In genomic region chr7:127770039-127770905, GRCm38 (mm10) we compare ENCODE assay signal across 8 mouse cellular contexts. TPM values are rescaled to one million over a fixed set of nuclear protein-coding genes. Genes with fewer than 3 reads are reported as not detected.
DNase-seq lines count a peak whose midpoint lies in the region; ATAC-seq lines count a peak whose summit lies in the region.

No protein-coding gene starts in this region.

- peak overlapping the region; percentile 81 for H3K4me3 ChIP-seq in lung, embryonic 16.5 days (ENCODE audit: low read length)
- H3K4me3 ChIP-seq in brown adipose tissue, adult 24 weeks (ENCODE audit: insufficient read depth, low read depth, low read length): peak overlapping the region; percentile 85
- peak overlapping the region; percentile 69 for H3K4me3 ChIP-seq in heart, embryonic 16.5 days (ENCODE audit: low read length)
- H3K4me3 ChIP-seq in liver, embryonic 16.5 days (ENCODE audit: low read depth, low read length): peak overlapping the region; percentile 72

- peak; percentile 21; the same call in 1 of the 2 replicates for ATAC-seq in lung, embryonic 16.5 days (ENCODE audit: low read depth)
- peak; percentile 16; the same call in 1 of the 2 replicates for ATAC-seq in heart, embryonic 16.5 days (replicated peaks; ENCODE audit: extremely low read depth, insufficient read depth, low FRiP score)
- ATAC-seq in liver, embryonic 16.5 days (ENCODE audit: low read depth): no peak

- H3K4me1 ChIP-seq in lung, embryonic 16.5 days (replicated peaks; ENCODE audit: control insufficient read depth, insufficient read depth, low read length): peaks cover 13% of the 10 kb centered on the region
- H3K4me1 ChIP-seq in brown adipose tissue, adult 24 weeks (ENCODE audit: control insufficient read depth, insufficient read depth, insufficient read length, low read length): peaks cover 10% of the 10 kb centered on the region
- H3K4me1 ChIP-seq in heart, embryonic 16.5 days (ENCODE audit: control insufficient read depth, insufficient read depth, low read length): peaks cover 6% of the 10 kb centered on the region; the same call in 1 of the 2 replicates
- peaks cover 73% of the 10 kb centered on the region for H3K4me1 ChIP-seq in liver, embryonic 16.5 days (ENCODE audit: control insufficient read depth, low read depth, low read length)

- no peaks in the 10 kb centered on the region for H3K9me3 ChIP-seq in lung, embryonic 16.5 days (ENCODE audit: control insufficient read depth, low read length)
- H3K9me3 ChIP-seq in heart, embryonic 16.5 days (replicated peaks; ENCODE audit: control insufficient read depth, low read length): no peaks in the 10 kb centered on the region
- H3K9me3 ChIP-seq in liver, embryonic 16.5 days (replicated peaks; ENCODE audit: control insufficient read depth, low read length): no peaks in the 10 kb centered on the region

- under 1% methylated on average over 27 of the region's 27 CpGs for WGBS in lung, embryonic 16.5 days
- WGBS in heart, embryonic 16.5 days: under 1% methylated on average over 27 of the region's 27 CpGs
- WGBS in liver, embryonic 16.5 days (ENCODE audit: insufficient replicate concordance): under 1% methylated on average over 27 of the region's 27 CpGs

- peak overlapping the region; percentile 92 for H3K9ac ChIP-seq in lung, embryonic 16.5 days (ENCODE audit: low read length)
- peak overlapping the region; percentile 85 for H3K9ac ChIP-seq in heart, embryonic 16.5 days (ENCODE audit: low read length)
- H3K9ac ChIP-seq in liver, embryonic 16.5 days (ENCODE audit: low read depth, low read length): peak overlapping the region; percentile 85

- peaks cover 14% of the 10 kb centered on the region for H3K36me3 ChIP-seq in lung, embryonic 16.5 days (ENCODE audit: control insufficient read depth, insufficient read depth, low read length)
- peaks cover 9% of the 10 kb centered on the region for H3K36me3 ChIP-seq in heart, embryonic 16.5 days (ENCODE audit: control insufficient read depth, insufficient read depth)
- H3K36me3 ChIP-seq in liver, embryonic 16.5 days (ENCODE audit: control insufficient read depth, insufficient read depth): no peaks in the 10 kb centered on the region

- peak overlapping the region; percentile 96 for H3K4me2 ChIP-seq in lung, embryonic 16.5 days (ENCODE audit: low read depth, low read length)
- peak overlapping the region; percentile 85 for H3K4me2 ChIP-seq in heart, embryonic 16.5 days (ENCODE audit: low read depth, low read length)
- peak overlapping the region; percentile 92 for H3K4me2 ChIP-seq in liver, embryonic 16.5 days (ENCODE audit: low read depth, low read length)

- H3K27me3 ChIP-seq in lung, embryonic 16.5 days (ENCODE audit: control insufficient read depth, insufficient read depth, low read depth, low read length): no peaks in the 10 kb centered on the region
- H3K27me3 ChIP-seq in heart, embryonic 16.5 days (ENCODE audit: control insufficient read depth, insufficient read depth, low read length): no peaks in the 10 kb centered on the region
- no peaks in the 10 kb centered on the region for H3K27me3 ChIP-seq in liver, embryonic 16.5 days (ENCODE audit: control insufficient read depth, insufficient read depth, low read depth, low read length)

- H3K27ac ChIP-seq in lung, embryonic 16.5 days (ENCODE audit: low read length): peak overlapping the region; percentile 97
- peak overlapping the region; percentile 92 for H3K27ac ChIP-seq in brown adipose tissue, adult 24 weeks (replicated peaks; ENCODE audit: low read depth, low read length)
- H3K27ac ChIP-seq in heart, embryonic 16.5 days (ENCODE audit: low read length): peak overlapping the region; percentile 84
- H3K27ac ChIP-seq in liver, embryonic 16.5 days (ENCODE audit: low read length): peak overlapping the region; percentile 82

- no peak for DNase-seq in lung, postnatal 14 days
- DNase-seq in right cerebral cortex, postnatal 25 days: no peak
- no peak for DNase-seq in gastrocnemius, postnatal 4 days (ENCODE audit: low spot score in 2 of 2)
- no peak for DNase-seq in frontal cortex, postnatal 10 days (ENCODE audit: low spot score in 2 of 2)

RNA-seq across cellular contexts. Expression of gene Orai3, which starts 0.7 kb away (rescaled TPM):
- polyA plus RNA-seq in lung, embryonic 16.5 days (2015; fragmentation: Nextera tagmentation; extraction: Ambion mirVana): 29.1 and 32.7 TPM in 2 replicates
- 16.8 and 23.1 TPM in 2 replicates for polyA plus RNA-seq in brown adipose tissue, adult 24 weeks (2012; ENCODE audit: insufficient read depth, insufficient read length, missing spikeins)
- 20.3 and 21.4 TPM in 2 replicates for polyA plus RNA-seq in heart, embryonic 16.5 days (2015; fragmentation: Nextera tagmentation; extraction: Ambion mirVana)
- 11.2 and 12.9 TPM in 2 replicates for polyA plus RNA-seq in liver, embryonic 16.5 days (2015; fragmentation: Nextera tagmentation; extraction: Ambion mirVana)
- 10 to 100 TPM; 12.3 to 13.9 TPM for total RNA-seq in gastrocnemius, postnatal 4 days (2021)

RNA-seq across cellular contexts. Expression of gene Setd1a, which starts 6.2 kb away (rescaled TPM):
- 13.8 and 18.1 TPM in 2 replicates for polyA plus RNA-seq in lung, embryonic 16.5 days (2015; fragmentation: Nextera tagmentation; extraction: Ambion mirVana)
- polyA plus RNA-seq in brown adipose tissue, adult 24 weeks (2012; ENCODE audit: insufficient read depth, insufficient read length, missing spikeins): 11.7 and 13.6 TPM in 2 replicates
- 10.3 and 12.3 TPM in 2 replicates for polyA plus RNA-seq in heart, embryonic 16.5 days (2015; fragmentation: Nextera tagmentation; extraction: Ambion mirVana)
- polyA plus RNA-seq in liver, embryonic 16.5 days (2015; fragmentation: Nextera tagmentation; extraction: Ambion mirVana): 7.5 and 7.9 TPM in 2 replicates
- 10 to 100 TPM; 30.3 to 32.4 TPM for total RNA-seq in gastrocnemius, postnatal 4 days (2021)

RNA-seq across cellular contexts. Expression of gene Gm49388, which starts 15.1 kb away (rescaled TPM):
- polyA plus RNA-seq in lung, embryonic 16.5 days (2015; fragmentation: Nextera tagmentation; extraction: Ambion mirVana): not detected in 2 replicates
- polyA plus RNA-seq in brown adipose tissue, adult 24 weeks (2012; ENCODE audit: insufficient read depth, insufficient read length, missing spikeins): 0.54 TPM in 1 of 2 replicates, not detected in the other
- not detected in 2 replicates for polyA plus RNA-seq in heart, embryonic 16.5 days (2015; fragmentation: Nextera tagmentation; extraction: Ambion mirVana)
- not detected in 2 replicates for polyA plus RNA-seq in liver, embryonic 16.5 days (2015; fragmentation: Nextera tagmentation; extraction: Ambion mirVana)
- 1 to 10 TPM; 2.8 to 4.0 TPM for total RNA-seq in gastrocnemius, postnatal 4 days (2021)

RNA-seq across cellular contexts. Expression of gene Fbxl19, which starts 25.9 kb away (rescaled TPM):
- polyA plus RNA-seq in lung, embryonic 16.5 days (2015; fragmentation: Nextera tagmentation; extraction: Ambion mirVana): 3.1 and 3.8 TPM in 2 replicates
- 2.7 and 3.2 TPM in 2 replicates for polyA plus RNA-seq in brown adipose tissue, adult 24 weeks (2012; ENCODE audit: insufficient read depth, insufficient read length, missing spikeins)
- polyA plus RNA-seq in heart, embryonic 16.5 days (2015; fragmentation: Nextera tagmentation; extraction: Ambion mirVana): 1.3 and 2.1 TPM in 2 replicates
- 1.9 and 2.0 TPM in 2 replicates for polyA plus RNA-seq in liver, embryonic 16.5 days (2015; fragmentation: Nextera tagmentation; extraction: Ambion mirVana)
- 1 to 10 TPM; 8.6 to 8.8 TPM for total RNA-seq in gastrocnemius, postnatal 4 days (2021)

RNA-seq across cellular contexts. Expression of gene Hsd3b7, which starts 30.1 kb away (rescaled TPM):
- polyA plus RNA-seq in lung, embryonic 16.5 days (2015; fragmentation: Nextera tagmentation; extraction: Ambion mirVana): 27.5 and 32.1 TPM in 2 replicates
- polyA plus RNA-seq in brown adipose tissue, adult 24 weeks (2012; ENCODE audit: insufficient read depth, insufficient read length, missing spikeins): 39.6 and 47.1 TPM in 2 replicates
- polyA plus RNA-seq in heart, embryonic 16.5 days (2015; fragmentation: Nextera tagmentation; extraction: Ambion mirVana): 24.5 and 24.9 TPM in 2 replicates
- polyA plus RNA-seq in liver, embryonic 16.5 days (2015; fragmentation: Nextera tagmentation; extraction: Ambion mirVana): 72.9 and 80.3 TPM in 2 replicates
- total RNA-seq in gastrocnemius, postnatal 4 days (2021): 10 to 100 TPM; 13.0 to 13.3 TPM
